Mouse (Mus musculus) right cerebral cortex, postnatal 36 days (tissue): ENCODE measurements around the gene Lhx5.

ENCODE experiments used
- DNase-seq, 2 experiments: peaks; one replicate each; pipeline ENCODE4 v3.0.0; 2022; ENCODE audit warnings: low spot score in 2 of 2, mixed read lengths in 1 of 2

The Lhx5 gene

DNA sequence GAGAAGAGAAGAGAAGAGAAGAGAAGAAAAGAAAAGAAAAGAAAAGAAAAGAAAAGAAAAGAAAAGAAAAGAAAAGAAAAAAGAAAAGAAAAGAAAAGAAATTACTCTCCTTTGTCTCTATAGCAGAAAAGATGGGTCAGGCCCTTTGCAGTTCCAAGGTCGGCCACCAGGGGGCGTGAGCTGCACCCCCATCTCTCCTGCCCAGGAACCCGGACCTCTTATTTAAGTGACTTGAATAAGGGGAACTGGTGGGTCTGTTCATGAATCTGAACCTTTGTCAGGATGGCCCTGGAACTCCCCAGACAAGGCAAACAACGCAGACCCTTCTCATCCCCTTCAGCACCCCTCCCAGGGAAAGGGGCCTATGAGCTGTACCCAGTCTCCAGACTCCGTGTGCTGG is 33.6 kb downstream of the Lhx5 start:
- no peak for DNase-seq

DNA sequence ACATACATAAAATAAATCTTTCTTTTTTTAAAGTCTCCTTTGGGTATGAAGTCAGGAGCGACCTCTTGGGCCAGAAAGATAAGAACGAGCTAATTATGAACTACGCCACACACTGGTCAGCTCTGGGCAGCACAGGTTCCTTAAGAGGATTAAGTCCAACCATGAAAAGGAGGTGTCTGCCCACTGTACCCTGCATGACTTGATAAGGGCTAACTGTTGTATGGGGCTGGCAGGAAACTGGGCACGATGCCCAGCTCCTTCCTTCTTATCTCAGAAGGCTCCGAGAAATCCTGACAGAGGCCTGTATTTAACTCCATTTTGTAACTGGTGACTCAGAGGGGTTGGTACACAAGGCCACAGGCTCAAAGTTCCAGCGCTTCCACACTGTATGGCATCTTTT is 34.4 kb downstream of the Lhx5 start:
- DNase-seq: no peak

DNA sequence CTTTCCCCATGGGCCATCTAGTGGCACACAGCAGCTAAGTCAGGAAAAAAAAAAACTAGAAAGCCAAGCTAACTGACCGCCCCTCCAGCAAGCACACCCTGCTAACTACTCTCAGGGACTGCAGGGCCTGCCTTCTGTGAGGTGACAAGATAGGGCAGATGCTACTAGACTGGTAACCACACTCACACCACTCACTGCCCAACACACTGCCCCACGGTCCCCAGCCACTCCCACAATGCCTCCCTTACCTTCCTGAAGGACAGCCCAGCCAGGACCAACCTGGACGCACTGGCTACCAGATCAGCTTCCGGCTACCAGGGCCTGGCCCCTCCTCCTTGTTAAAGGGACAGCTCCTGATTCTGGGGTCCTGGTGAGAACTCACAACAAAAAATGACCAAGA is 35.5 kb downstream of the Lhx5 start:
- no peak for DNase-seq

DNA sequence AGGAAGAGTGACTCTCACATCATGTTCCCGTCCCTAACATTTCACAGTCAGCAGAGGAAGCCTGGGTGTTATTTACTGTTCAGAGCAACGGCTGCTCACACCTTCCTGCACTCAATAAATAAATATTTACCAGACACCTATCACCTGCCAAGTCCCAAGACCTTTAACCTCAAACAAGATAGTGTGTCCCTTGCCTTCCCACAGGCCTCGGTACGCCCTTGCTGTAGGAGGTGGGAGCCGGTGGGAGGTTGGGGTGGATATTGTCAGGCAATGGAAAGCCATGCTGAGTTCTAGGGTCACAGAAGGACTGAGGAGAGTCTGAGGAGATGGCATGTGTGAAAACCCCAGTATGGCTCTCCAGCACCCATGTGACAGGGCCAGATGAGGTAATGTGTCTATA is 36.8 kb downstream of the Lhx5 start:
- DNase-seq: no peak

DNA sequence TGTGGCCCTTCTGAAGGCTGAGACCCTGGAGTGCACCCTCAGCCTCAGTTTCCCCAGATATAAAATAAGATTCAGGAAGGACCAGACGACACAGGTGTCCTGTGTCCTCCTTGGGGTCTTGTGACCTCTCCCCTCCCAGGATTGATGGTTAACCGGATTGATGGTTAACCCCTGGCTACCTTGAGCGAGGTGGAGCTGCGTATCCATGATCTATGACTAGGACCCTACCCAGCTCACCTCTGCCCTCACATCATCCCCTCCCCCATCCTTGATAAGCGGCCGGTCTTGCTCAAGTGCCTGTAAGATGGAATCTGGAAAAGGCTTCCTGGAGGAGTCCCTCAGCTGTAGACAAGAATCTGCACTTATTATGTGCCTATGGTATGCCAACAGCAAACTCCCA is 37.3 kb downstream of the Lhx5 start:
- no peak for DNase-seq

DNA sequence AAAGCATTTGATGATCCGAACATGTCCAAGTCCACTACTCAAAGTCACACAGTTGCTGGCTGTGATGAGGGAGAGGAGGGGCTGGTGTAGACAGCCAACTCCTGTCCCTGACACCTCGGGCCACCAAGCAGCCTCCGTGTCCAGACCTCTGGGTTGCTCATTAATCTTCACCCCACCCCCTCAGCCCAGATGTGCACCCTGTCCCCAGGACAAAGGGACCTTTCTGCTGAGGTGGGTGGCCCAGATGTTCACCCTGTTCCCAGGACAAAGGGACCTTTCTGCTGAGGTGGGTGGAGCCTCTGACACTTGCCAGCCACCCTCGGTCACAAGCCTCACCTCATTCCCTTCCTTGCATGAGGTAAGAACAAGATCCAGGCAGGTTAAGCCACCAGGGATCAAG is 40.0 kb downstream of the Lhx5 start:
- no peak for DNase-seq

DNA sequence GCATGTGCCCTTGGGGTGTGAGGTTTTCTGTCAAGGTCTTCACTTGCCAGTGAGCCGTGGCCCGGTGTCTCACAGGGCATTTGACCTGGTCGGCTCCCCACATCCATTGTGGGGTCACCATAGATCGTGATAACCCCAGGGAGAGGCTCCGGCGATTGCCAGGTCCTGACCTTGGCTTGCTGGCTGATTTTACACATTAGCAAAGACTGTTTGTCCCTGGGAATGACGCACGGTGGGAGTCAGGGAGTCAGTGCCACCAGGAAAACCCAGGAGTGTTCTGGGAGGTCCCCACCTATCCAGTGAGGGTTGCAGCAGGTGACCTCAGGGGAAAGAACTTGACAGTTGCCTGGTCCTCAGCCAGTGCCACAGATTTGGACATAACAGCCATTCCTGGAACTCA is 41.3 kb downstream of the Lhx5 start, which contains the start of gene Sdsl:
Sdsl (minus strand) TSS at position 41 of the 400 bp plus-strand sequence.
- no peak for DNase-seq

DNA sequence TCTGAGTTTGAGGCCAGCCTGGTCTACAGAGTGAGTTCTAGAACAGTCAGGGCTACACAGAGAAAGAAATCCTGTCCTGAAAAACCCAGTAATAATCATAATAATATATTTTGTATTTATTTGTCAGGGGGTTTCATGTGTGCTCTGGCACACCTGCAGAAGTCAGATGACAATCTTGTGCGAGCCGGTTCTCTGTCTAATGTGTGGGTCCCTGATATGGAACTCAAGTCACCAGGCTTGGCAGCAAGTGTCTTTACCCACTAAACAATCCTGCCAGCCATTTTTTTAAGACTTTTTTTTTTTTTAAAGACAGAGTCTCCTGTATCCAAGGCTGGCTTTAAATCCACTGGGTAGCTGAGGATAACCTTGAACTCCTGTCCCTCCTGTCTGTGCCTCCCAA is 41.9 kb downstream of the Lhx5 start:
- DNase-seq: no peak

DNA sequence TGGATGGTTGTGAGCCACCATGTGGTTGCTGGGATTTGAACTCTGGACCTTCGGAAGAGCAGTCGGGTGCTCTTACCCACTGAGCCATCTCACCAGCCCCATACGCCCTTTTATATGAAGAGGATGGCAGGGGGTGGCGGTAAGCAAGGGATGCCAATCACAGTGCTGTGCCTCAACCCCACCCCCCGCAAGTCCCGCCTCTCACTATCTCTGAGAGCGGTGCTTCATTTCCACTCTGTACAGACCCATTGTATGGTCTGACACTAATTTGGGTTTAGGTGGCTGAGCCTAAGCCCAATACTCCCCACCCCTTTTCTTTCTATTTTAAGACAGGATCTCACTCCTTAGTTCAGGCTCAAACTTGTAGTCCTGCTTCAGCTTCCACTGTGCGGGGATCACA is 44.4 kb downstream of the Lhx5 start:
- no peak for DNase-seq

DNA sequence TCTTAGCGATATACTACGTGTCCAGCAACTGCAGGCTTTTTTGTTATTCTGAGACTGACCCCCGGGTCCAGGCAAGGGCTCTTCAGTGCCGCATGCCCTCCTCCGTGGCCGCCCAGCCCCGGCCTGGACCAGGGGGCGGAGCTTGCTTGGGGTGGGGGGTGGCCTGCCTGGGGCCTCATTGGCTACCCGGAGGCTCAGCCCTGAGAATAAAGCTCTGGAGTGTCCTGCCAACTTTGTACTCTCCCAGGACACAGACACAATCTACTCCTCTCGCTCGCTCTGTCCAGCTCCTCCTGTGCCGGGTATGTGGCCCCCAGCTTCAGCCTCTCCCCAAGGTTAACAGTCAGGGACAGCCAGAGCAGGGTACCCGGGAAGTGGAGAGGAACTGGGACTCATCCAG is 44.8 kb downstream of the Lhx5 start, which contains the start of gene Sds:
Sds (plus strand) TSS at position 231 of the 400 bp plus-strand sequence.
- no peak for DNase-seq

DNA sequence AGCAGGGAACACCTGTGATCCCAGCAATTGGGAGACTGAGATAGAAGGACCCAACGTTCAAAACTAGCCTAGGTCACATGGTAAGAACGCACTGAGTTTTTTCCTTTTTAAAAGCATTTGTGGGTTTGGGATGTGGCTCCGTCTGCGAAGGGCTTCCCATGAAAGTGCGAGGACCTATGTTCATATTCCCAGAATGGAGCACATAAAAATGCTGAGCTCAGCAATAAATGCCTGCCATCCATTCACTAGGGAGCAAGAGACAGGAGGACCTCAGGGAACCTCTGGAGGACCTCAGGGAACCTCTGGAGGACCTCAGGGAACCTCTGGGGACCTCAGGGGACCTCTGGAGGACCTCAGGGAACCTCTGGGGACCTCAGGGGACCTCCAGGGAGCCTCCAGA is 46.5 kb downstream of the Lhx5 start:
- DNase-seq: no peak

DNA sequence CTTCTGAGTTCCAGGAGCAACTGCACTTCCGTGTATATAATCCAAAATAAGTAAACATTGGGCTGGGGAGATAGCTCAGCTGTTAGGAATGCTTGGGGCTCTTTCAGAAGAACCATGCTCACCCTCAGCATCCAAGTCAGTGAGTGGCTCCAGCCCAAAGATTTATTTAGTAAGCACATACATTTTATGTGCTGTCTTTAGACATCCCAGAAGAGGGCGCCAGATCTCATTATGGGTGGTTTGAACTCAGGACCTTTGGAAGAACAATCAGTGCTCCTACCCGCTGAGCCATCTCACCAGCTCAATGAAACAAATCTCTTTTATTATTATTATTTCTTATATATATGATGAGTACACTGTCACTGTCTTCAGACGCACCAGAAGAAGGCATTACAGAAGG is 48.0 kb downstream of the Lhx5 start:
- no peak for DNase-seq

DNA sequence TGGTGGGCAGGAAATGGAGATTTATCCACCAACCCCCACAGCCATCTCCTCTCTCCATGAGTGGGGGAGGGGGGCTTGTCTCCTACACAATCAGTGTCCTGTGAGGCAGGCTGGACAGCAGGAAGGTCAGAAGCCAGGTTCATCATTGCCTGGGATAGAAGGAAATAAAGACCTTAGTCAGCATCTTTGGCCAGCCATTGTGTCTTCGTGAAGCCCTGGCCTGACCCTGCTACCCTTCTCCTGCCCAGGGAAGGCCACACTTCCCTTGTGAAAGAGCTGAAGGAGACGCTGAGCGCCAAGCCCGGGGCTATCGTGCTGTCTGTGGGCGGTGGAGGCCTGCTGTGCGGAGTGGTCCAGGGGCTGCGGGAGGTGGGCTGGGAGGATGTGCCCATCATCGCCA is 49.7 kb downstream of the Lhx5 start:
- no peak for DNase-seq

DNA sequence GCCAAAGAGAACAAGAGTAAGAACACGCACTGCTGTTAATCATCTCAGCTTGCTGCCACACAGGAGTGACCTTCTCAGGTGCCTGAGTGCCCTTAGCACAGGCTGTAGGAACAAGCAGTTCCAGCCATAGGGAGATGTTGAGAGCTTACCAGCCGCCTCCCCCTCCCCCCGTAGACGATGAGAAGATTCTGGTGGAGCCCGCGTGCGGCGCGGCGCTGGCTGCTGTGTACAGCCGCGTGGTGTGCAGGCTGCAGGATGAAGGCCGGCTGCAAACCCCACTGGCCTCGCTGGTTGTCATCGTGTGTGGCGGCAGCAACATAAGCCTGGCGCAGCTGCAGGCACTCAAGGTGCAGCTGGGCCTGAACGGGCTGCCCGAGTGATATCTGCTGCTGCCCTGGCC is 51.9 kb downstream of the Lhx5 start:
- DNase-seq: no peak

DNA sequence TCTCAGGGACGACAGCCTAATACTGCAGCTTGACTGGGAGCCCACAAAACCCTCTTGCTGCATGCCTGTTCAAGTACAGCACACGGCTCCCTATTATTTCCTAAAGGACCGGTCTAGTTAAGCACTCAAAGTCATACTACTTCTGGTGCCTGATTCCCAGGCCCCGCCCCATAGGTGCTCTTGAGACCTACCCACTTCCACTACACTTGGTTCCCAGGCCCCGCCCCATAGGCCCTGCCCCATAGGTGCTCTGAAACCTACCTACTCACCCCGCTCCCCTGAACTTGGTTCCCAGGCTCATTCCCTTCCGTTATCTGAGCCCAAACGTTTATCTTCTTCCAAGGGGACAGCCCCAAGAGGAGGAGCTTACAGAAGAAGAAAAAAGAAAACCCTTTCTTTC is 56.3 kb downstream of the Lhx5 start:
- DNase-seq: no peak

DNA sequence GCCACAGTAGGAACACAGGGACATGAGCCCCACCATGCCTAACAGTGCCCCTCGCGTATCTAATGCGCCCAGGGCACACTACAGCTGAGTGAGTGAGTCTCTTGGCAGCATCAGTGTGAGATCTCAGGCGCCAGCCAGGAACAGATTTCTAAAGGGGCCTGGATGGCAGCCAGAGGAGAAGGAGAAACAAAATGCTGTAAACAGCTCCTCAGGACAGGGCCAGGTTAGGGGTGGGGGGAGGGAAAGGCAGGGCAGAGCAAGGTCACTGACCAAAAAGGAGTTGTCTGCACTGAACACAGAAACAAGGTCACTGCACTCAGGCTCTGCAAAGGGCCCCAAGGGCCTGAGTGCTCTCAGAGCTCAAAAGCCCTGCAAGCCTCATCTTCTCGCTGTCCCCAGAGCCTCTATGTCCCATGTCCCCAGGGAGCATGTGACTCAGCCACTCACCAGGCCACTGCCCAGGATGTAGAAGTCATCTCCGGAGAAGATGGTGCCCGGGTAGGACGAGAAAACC is 59.2 kb downstream of the Lhx5 start:
- no peak for DNase-seq
